Mouse (Mus musculus) embryonic facial prominence, embryonic 14.5 days (tissue): ENCODE measurements around the gene Tanc2. TPM values are rescaled to one million over a fixed set of nuclear protein-coding genes. Genes with fewer than 3 reads are reported as not detected.

ENCODE experiments used
- microRNA-seq: library from miRNA; unstranded; fragments of <30 nt; microRNA quantifications from one replicate; pipeline ENCODE4, GENCODE M21; 2016; ENCODE audit warnings: borderline number of aligned reads
- polyA plus RNA-seq: library from polyadenylated mRNA; unstranded; fragments of >200 nt; fragmentation: Nextera tagmentation; extraction: Ambion mirVana; gene quantifications from 2 replicates; pipeline ENCODE4 v1.2.1, GENCODE M21; 2014

Gene Tanc2
- polyA plus RNA-seq, 1 experiment from 2014 or later: 13.7 TPM

Small RNAs within 50 kb of the gene (microRNA-seq; reads per million reads assigned to microRNA genes)
- not detected for gene Gm23990

Other genes with a start within 250 kb of the Tanc2 start
- 0.13 and 0.36 TPM in 2 replicates for gene March10, start 133.3 kb upstream of the Tanc2 start, polyA plus RNA-seq